Mouse (Mus musculus): Measurements from ENCODE around the gene Arntl. TPM values are rescaled to one million over a fixed set of nuclear protein-coding genes. Genes with fewer than 3 reads are reported as not detected.

Gene Arntl
- polyA plus RNA-seq, 1 experiment from 2014 or later, result 10.7 TPM

- H3K4me2 ChIP-seq, result no peak overlapping the region
- H3K36me3 ChIP-seq, result peaks cover 5% of the 10 kb centered on the region; the same call in 1 of the 2 replicates
- no peak for ATAC-seq (ENCODE audit: insufficient read depth, low FRiP score, low read depth)
- no peaks in the 10 kb centered on the region for H3K9me3 ChIP-seq
- H3K4me1 ChIP-seq, result no peaks in the 10 kb centered on the region
- H3K4me3 ChIP-seq (replicated peaks), result no peak overlapping the region
- WGBS, result 80% methylated on average over 3 of the region's 4 CpGs
- no peaks in the 10 kb centered on the region for H3K27me3 ChIP-seq (replicated peaks)
- H3K9ac ChIP-seq, result no peak overlapping the region
- H3K27ac ChIP-seq, result no peak overlapping the region
Measured at GRCm38 (mm10) chr7:113278493-113278892, 71.2 kb downstream of the Arntl start.

DNA sequence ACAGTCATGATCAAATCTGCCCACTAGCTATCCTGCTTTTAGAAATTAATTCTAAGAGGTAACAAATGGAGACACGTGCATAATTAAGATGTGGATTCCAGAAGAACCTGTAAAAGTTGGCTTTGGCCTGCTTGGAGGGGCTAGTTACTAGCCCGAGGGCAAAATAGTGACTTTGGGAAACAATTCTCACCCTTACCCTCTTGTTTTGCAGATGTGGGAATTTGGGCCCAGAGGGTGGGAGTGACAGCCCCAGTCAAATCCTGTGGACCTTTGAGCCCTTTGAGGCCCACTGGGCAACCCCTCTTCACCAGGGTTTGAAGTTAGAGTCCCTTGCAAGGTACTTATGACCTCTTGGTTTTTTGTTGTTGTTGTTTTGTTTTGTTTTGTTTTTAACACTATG is 72.0 kb downstream of the Arntl start:
- Histone ChIP-seq H3K27ac (no peak overlapping the region), H3K36me3 (peaks cover 6% of the 10 kb centered on the region; the same call in 1 of the 2 replicates), H3K9me3 (no peaks in the 10 kb centered on the region), H3K4me1 (no peaks in the 10 kb centered on the region), H3K9ac (no peak overlapping the region), H3K27me3 (replicated peaks) (no peaks in the 10 kb centered on the region), H3K4me3 (replicated peaks) (no peak overlapping the region), H3K4me2 (no peak overlapping the region)
- ATAC-seq (ENCODE audit: insufficient read depth, low FRiP score, low read depth), result no peak
- WGBS, result 74% methylated on average over 2 of the region's 2 CpGs

DNA sequence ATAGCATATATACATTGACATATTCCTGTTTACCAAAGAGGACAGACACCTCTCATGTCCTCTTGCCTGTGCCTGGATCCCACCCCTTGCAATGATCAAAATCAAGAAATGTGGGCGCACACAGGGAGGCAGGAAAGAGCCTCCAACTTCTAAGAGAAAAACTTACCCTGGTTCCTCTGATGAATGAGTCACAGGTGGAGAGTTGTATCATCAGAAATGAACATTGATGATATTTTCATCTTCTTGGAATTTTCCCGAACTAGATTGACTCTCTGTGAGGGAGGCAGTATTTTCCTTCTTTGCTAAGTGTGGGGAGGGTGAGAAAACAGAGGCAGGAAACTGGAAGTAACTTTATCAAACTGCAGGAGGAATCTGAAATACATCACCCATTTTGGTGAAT is 78.1 kb downstream of the Arntl start:
- ATAC-seq (ENCODE audit: insufficient read depth, low FRiP score, low read depth), result no peak
- Histone ChIP-seq H3K9me3 (no peaks in the 10 kb centered on the region), H3K4me1 (no peaks in the 10 kb centered on the region), H3K27me3 (replicated peaks) (no peaks in the 10 kb centered on the region), H3K4me2 (no peak overlapping the region), H3K4me3 (replicated peaks) (no peak overlapping the region), H3K36me3 (peaks cover 6% of the 10 kb centered on the region; the same call in 1 of the 2 replicates), H3K9ac (no peak overlapping the region), H3K27ac (no peak overlapping the region)
- 85% methylated on average over 2 of the region's 2 CpGs for WGBS

DNA sequence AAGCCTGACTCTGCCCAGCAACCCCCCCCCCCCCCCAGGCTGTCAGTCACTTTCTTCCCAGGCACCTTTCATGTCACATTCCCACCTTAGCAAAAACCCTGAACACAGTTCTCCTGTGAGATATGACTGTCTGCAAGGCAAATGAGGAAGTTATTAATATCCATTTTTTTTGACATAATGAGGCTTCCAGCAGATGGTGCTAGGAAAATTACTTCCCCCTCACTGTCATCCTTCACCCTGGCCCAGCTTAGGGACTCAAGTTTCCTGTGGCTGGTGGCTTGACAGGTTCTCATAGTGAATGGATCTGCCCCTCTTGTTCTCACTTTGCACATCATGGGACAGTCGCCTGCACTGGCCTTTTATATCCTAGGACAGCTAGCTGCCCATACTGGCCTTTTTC is 81.9 kb downstream of the Arntl start:
- WGBS, result 75% methylated on average over 1 of the region's 1 CpGs

GRCm38 (mm10) chr7:113291741-113292140 is 84.5 kb downstream of the Arntl start:
- no peak for ATAC-seq (ENCODE audit: insufficient read depth, low FRiP score, low read depth)
- no peaks in the 10 kb centered on the region for H3K9me3 ChIP-seq
- no peak overlapping the region for H3K9ac ChIP-seq
- H3K4me1 ChIP-seq, result peaks cover 8% of the 10 kb centered on the region
- no peak overlapping the region for H3K27ac ChIP-seq
- H3K36me3 ChIP-seq, result no peaks in the 10 kb centered on the region
- no peak overlapping the region for H3K4me3 ChIP-seq (replicated peaks)
- H3K27me3 ChIP-seq (replicated peaks), result no peaks in the 10 kb centered on the region
- 78% methylated on average over 5 of the region's 5 CpGs for WGBS
- no peak overlapping the region for H3K4me2 ChIP-seq

More for the DNA sequence above, 81.9 kb downstream of the Arntl start:
- Histone ChIP-seq H3K27ac (no peak overlapping the region), H3K9ac (no peak overlapping the region), H3K9me3 (no peaks in the 10 kb centered on the region), H3K36me3 (no peaks in the 10 kb centered on the region), H3K4me2 (no peak overlapping the region), H3K4me1 (no peaks in the 10 kb centered on the region), H3K4me3 (replicated peaks) (no peak overlapping the region), H3K27me3 (replicated peaks) (no peaks in the 10 kb centered on the region)
- ATAC-seq (ENCODE audit: insufficient read depth, low FRiP score, low read depth), result no peak

GRCm38 (mm10) chr7:113292193-113292592 is 84.9 kb downstream of the Arntl start:
- peaks cover 8% of the 10 kb centered on the region for H3K4me1 ChIP-seq
- no peak overlapping the region for H3K4me2 ChIP-seq
- no peak overlapping the region for H3K4me3 ChIP-seq (replicated peaks)
- ATAC-seq (ENCODE audit: insufficient read depth, low FRiP score, low read depth), result no peak
- H3K9ac ChIP-seq, result no peak overlapping the region
- no peaks in the 10 kb centered on the region for H3K27me3 ChIP-seq (replicated peaks)
- H3K36me3 ChIP-seq, result no peaks in the 10 kb centered on the region
- WGBS, result 54% methylated on average over 4 of the region's 4 CpGs
- no peak overlapping the region for H3K27ac ChIP-seq
- no peaks in the 10 kb centered on the region for H3K9me3 ChIP-seq

DNA sequence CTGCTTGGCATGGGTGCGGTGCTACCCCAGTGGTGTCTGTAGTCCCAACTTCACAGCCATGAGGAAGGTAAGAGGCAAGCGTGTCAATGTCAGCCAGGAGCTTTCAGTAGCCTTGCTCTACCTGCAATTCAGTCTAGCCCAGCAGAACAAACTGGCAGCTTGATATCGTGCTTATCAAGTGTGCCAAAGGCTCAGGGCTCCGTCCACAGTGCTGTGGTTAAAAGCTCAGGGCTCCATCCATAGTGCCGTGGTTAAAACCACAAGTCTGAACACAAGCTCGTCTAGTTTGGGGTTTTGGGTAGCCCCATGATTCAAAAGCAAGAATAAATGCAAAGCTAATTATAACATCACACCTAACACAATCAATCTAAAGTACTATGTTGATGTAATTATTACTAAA is 87.3 kb downstream of the Arntl start:
- no peaks in the 10 kb centered on the region for H3K27me3 ChIP-seq (replicated peaks)

DNA sequence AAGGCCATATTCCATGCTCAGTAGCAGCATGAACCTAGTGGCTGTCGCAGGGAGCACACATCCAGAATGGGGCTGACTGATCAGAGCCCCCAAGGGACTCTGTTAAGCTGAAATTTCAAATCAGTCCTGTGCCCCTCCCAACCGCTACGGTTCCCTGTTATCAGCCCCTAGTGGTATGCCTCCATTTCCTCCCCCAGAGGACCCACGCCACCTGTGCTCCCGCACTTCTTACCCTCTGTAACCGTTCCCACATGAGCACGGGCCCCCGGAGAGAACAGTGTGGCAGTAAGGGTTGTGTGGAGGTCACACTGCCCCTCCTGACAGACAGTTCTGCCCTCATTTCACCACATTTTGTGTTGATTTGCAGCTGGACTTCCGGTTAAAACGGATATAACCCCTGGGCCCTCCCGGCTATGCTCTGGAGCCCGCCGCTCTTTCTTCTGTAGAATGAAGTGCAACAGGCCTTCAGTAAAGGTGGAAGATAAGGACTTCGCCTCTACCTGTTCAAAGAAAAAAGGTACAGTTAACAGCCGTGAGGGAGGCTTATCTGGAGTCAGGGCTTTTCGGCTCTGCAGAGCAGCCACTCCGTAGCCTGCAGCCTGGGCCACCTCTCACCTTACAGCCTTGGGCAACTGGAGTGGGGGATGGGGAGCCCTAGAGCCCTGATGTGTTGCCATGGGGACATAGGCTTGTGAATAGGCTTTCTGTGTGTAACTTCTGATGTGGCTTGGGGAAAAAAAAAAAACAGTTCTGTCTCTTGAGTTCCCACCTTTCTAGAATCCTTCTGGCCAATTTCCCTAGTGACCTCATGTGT is 88.0 kb downstream of the Arntl start:
- 32% methylated on average over 17 of the region's 17 CpGs for WGBS
- H3K36me3 ChIP-seq, result no peaks in the 10 kb centered on the region
- H3K9ac ChIP-seq, result no peak overlapping the region
- H3K4me1 ChIP-seq, result peaks cover 8% of the 10 kb centered on the region
- H3K4me3 ChIP-seq (replicated peaks), result no peak overlapping the region
- peak; percentile 71 for ATAC-seq (ENCODE audit: insufficient read depth, low FRiP score, low read depth)
- H3K4me2 ChIP-seq, result 0 out of 2 replicates have a peak overlapping the region, but pooled peaks have one; percentile 3
- H3K9me3 ChIP-seq, result no peaks in the 10 kb centered on the region
- H3K27ac ChIP-seq, result peak overlapping the region; percentile 65
- H3K27me3 ChIP-seq (replicated peaks), result no peaks in the 10 kb centered on the region

More for the DNA sequence above, 87.3 kb downstream of the Arntl start:
- ATAC-seq (ENCODE audit: insufficient read depth, low FRiP score, low read depth), result no peak
- no peak overlapping the region for H3K4me2 ChIP-seq
- H3K9ac ChIP-seq, result no peak overlapping the region
- H3K4me3 ChIP-seq (replicated peaks), result no peak overlapping the region
- no peaks in the 10 kb centered on the region for H3K9me3 ChIP-seq
- no peaks in the 10 kb centered on the region for H3K36me3 ChIP-seq
- 75% methylated on average over 6 of the region's 6 CpGs for WGBS
- no peak overlapping the region for H3K27ac ChIP-seq
- peaks cover 8% of the 10 kb centered on the region for H3K4me1 ChIP-seq

DNA sequence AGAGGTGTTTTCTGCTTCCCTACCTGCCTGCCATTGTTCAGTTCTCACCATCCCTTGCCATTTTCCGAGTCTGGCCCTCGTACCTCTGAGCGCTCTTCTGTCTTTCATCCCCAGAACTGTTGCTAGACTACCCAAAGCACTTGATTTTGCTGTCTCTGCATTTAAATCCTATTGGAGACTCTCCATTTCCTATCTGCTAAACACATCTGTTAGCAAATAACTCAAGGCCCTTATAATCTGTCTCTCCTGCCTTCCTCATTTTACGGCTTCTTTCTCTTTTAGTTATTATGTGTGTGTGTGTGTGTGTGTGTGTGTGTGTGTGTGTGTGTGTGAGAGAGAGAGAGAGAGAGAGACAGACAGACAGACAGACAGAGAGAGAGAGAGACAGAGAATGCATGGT is 90.5 kb downstream of the Arntl start:
- no peak overlapping the region for H3K4me3 ChIP-seq (replicated peaks)
- no peaks in the 10 kb centered on the region for H3K36me3 ChIP-seq
- H3K27me3 ChIP-seq (replicated peaks), result no peaks in the 10 kb centered on the region
- ATAC-seq (ENCODE audit: insufficient read depth, low FRiP score, low read depth), result no peak
- H3K9ac ChIP-seq, result no peak overlapping the region
- no peak overlapping the region for H3K27ac ChIP-seq
- H3K4me2 ChIP-seq, result no peak overlapping the region
- 87% methylated on average over 4 of the region's 4 CpGs for WGBS
- H3K4me1 ChIP-seq, result peaks cover 8% of the 10 kb centered on the region
- no peaks in the 10 kb centered on the region for H3K9me3 ChIP-seq

DNA sequence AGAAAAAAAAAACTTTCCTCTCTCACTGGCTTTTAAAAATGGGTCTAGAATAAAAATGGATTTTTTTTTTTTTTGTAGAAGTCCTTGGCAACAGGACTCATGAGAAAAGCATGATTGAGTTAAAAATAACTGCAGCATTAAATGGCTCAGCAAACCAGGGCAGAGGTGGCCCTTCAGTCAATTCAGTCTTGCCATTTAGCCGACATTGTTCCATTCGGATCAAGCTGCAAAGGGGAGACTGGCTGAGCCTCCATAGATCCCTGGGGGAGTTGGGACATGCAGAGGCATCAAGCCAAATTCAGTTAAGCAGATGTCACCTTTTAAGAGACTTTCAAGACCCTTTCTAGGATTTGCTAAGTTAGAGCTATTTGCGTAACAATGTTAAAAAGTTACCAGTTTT is 102.9 kb downstream of the Arntl start:
- H3K27me3 ChIP-seq (replicated peaks), result no peaks in the 10 kb centered on the region
- ATAC-seq (ENCODE audit: insufficient read depth, low FRiP score, low read depth), result no peak
- no peak overlapping the region for H3K4me2 ChIP-seq
- no peaks in the 10 kb centered on the region for H3K36me3 ChIP-seq
- H3K27ac ChIP-seq, result no peak overlapping the region
- 69% methylated on average over 3 of the region's 3 CpGs for WGBS
- no peaks in the 10 kb centered on the region for H3K9me3 ChIP-seq
- H3K9ac ChIP-seq, result no peak overlapping the region
- H3K4me1 ChIP-seq, result no peaks in the 10 kb centered on the region
- H3K4me3 ChIP-seq (replicated peaks), result no peak overlapping the region

GRCm38 (mm10) chr7:113311784-113312183 is 104.5 kb downstream of the Arntl start:
- no peak for ATAC-seq (ENCODE audit: insufficient read depth, low FRiP score, low read depth)
- WGBS, result 14% methylated on average over 2 of the region's 2 CpGs
- Histone ChIP-seq H3K27ac (no peak overlapping the region), H3K9me3 (no peaks in the 10 kb centered on the region), H3K27me3 (replicated peaks) (no peaks in the 10 kb centered on the region), H3K36me3 (no peaks in the 10 kb centered on the region), H3K4me2 (no peak overlapping the region), H3K4me1 (no peaks in the 10 kb centered on the region), H3K9ac (no peak overlapping the region), H3K4me3 (replicated peaks) (no peak overlapping the region)

- 52% methylated on average over 1 of the region's 1 CpGs for WGBS
Measured at GRCm38 (mm10) chr7:113320128-113320527, 112.9 kb downstream of the Arntl start.

More at GRCm38 (mm10) chr7:113320128-113320527, 112.9 kb downstream of the Arntl start:
- no peak for ATAC-seq (ENCODE audit: insufficient read depth, low FRiP score, low read depth)
- Histone ChIP-seq H3K27ac (no peak overlapping the region), H3K4me2 (no peak overlapping the region), H3K4me1 (no peaks in the 10 kb centered on the region), H3K9me3 (no peaks in the 10 kb centered on the region), H3K4me3 (replicated peaks) (no peak overlapping the region), H3K9ac (no peak overlapping the region), H3K27me3 (replicated peaks) (no peaks in the 10 kb centered on the region), H3K36me3 (0 out of 2 replicates have a peak, but pooled peaks cover 3% of the 10 kb centered on the region)
